Mouse (Mus musculus) stomach, embryonic 14.5 days (tissue): ENCODE results near the gene Hexim1. TPM values are rescaled to one million over a fixed set of nuclear protein-coding genes. Genes with fewer than 3 reads are reported as not detected.

ENCODE experiments used
- ATAC-seq: fragments of 200-750 bp; cut with Nextera tagmentation; 2 replicates; pipeline ENCODE4 v1.8.0; 2017; ENCODE audit warnings: low read depth, moderate TSS enrichment; ENCODE audit not compliant: insufficient number of reproducible peaks, insufficient read depth, low FRiP score
- H3K27ac ChIP-seq: fragments of 300-500 bp; sonication (generic); 2 replicates; pipeline ENCODE4 v1.5.1; 2014; ENCODE audit warnings: mild to moderate bottlenecking, low read length, moderate library complexity, mixed read lengths
- H3K27me3 ChIP-seq: fragments of 300-500 bp; sonication (generic); 2 replicates; pipeline ENCODE4 v1.6.1; 2014; ENCODE audit warnings: low read length, control low read depth, mixed read lengths; ENCODE audit not compliant: control insufficient read depth, insufficient read depth
- H3K36me3 ChIP-seq: fragments of 300-500 bp; sonication (generic); 2 replicates; pipeline ENCODE4 v1.6.1; 2014; ENCODE audit warnings: mild to moderate bottlenecking, control low read depth, low read length, moderate library complexity, mixed read lengths; ENCODE audit not compliant: control insufficient read depth, insufficient read depth
- H3K4me1 ChIP-seq: fragments of 300-500 bp; sonication (generic); 2 replicates; pipeline ENCODE4 v1.6.1; 2014; ENCODE audit warnings: low read length, control low read depth, mixed read lengths; ENCODE audit not compliant: control insufficient read depth, insufficient read depth
- H3K4me2 ChIP-seq: fragments of 300-500 bp; sonication (generic); replicated peaks from 2 replicates; pipeline ENCODE4 v1.6.1; 2014; ENCODE audit warnings: low read depth, low read length, control low read depth
- H3K4me3 ChIP-seq: fragments of 300-500 bp; sonication (generic); 2 replicates; pipeline ENCODE4 v1.5.1; 2014; ENCODE audit warnings: low read depth, low read length, control low read depth
- H3K9ac ChIP-seq: fragments of 300-500 bp; sonication (generic); replicated peaks from 2 replicates; pipeline ENCODE4 v1.6.1; 2014; ENCODE audit warnings: low read depth, mild to moderate bottlenecking, control low read depth, low read length, moderate library complexity, mixed read lengths
- H3K9me3 ChIP-seq: fragments of 300-500 bp; sonication (generic); 2 replicates; pipeline ENCODE4 v1.6.1; 2016; ENCODE audit warnings: low read depth, low read length, control low read depth; ENCODE audit not compliant: control insufficient read depth
- WGBS: fragments of 180-500 bp; shearing (Covaris S2); extraction: QIAGEN DNeasy Blood & Tissue Kit; methylation state at CpG from one replicate; pipeline ENCODE4 v1.1.7; 2014; 5-methylcytosine and 5-hydroxymethylcytosine counted together
- polyA plus RNA-seq: library from polyadenylated mRNA; unstranded; fragments of >200 nt; fragmentation: Nextera tagmentation; extraction: Ambion mirVana; gene quantifications from 2 replicates; pipeline ENCODE4 v1.2.1, GENCODE M21; 2014

The Hexim1 gene
- polyA plus RNA-seq, 1 experiment from 2014 or later: 7.7 TPM

- H3K4me1 ChIP-seq: peaks cover 20% of the 10 kb centered on the region
- H3K9ac ChIP-seq: peak overlapping the region; percentile 64
- peak overlapping the region; percentile 75 for H3K4me3 ChIP-seq
- WGBS: under 1% methylated on average over 38 of the region's 38 CpGs
- H3K4me2 ChIP-seq: peak overlapping the region; percentile 77
- no peaks in the 10 kb centered on the region for H3K9me3 ChIP-seq
- no peaks in the 10 kb centered on the region for H3K27me3 ChIP-seq
- H3K36me3 ChIP-seq: no peaks in the 10 kb centered on the region
- peak overlapping the region; percentile 87; the same call in 1 of the 2 replicates for H3K27ac ChIP-seq
- no peak for ATAC-seq
Observed at GRCm38 (mm10) chr11:103117591-103118009, 1.6 kb downstream of the Hexim1 start.

GRCm38 (mm10) chr11:103118866-103119265, 2.8 kb downstream of the Hexim1 start:
- peak overlapping the region; percentile 75; the same call in 1 of the 2 replicates for H3K4me3 ChIP-seq
- WGBS: 67% methylated on average over 2 of the region's 2 CpGs
- H3K9ac ChIP-seq: no peak overlapping the region

DNA sequence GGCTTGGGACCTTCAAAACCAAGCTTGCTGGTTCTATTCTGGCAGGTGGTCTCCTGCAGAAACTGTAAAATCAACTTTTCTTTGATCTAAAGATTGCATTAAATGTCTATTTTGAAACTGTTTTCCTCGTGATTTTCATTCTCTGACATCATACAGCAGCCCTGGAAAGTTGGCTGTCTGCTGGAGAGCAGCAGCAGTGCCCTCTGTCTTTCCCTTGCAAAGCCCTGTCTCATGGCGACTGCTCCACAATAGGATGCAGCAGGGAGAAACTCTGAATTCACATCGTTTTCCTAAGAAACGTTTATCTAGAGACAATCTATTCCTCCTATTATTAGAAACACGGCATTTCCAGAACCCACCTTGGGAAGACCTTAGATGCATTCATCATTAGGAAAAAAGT, 3.6 kb downstream of the Hexim1 start:
- Histone ChIP-seq H3K36me3 (no peaks in the 10 kb centered on the region), H3K4me2 (no peak overlapping the region), H3K27me3 (no peaks in the 10 kb centered on the region), H3K4me3 (no peak overlapping the region), H3K4me1 (peaks cover 11% of the 10 kb centered on the region), H3K9me3 (no peaks in the 10 kb centered on the region), H3K27ac (no peak overlapping the region), H3K9ac (no peak overlapping the region)
- no peak for ATAC-seq
- WGBS: 50% methylated on average over 5 of the region's 5 CpGs

More at GRCm38 (mm10) chr11:103118866-103119265, 2.8 kb downstream of the Hexim1 start:
- H3K36me3 ChIP-seq: no peaks in the 10 kb centered on the region
- peaks cover 14% of the 10 kb centered on the region for H3K4me1 ChIP-seq
- H3K27ac ChIP-seq: no peak overlapping the region
- H3K27me3 ChIP-seq: no peaks in the 10 kb centered on the region
- no peak for ATAC-seq
- H3K9me3 ChIP-seq: no peaks in the 10 kb centered on the region
- peak overlapping the region; percentile 77 for H3K4me2 ChIP-seq

- H3K9ac ChIP-seq: no peak overlapping the region
- H3K27ac ChIP-seq: no peak overlapping the region
- H3K4me2 ChIP-seq: no peak overlapping the region
- 26% methylated on average over 5 of the region's 5 CpGs for WGBS
- ATAC-seq: no peak
- H3K27me3 ChIP-seq: no peaks in the 10 kb centered on the region
- H3K4me1 ChIP-seq: peaks cover 9% of the 10 kb centered on the region
- no peaks in the 10 kb centered on the region for H3K9me3 ChIP-seq
- no peak overlapping the region for H3K4me3 ChIP-seq
- H3K36me3 ChIP-seq: no peaks in the 10 kb centered on the region
Observed at GRCm38 (mm10) chr11:103120315-103120714, 4.3 kb downstream of the Hexim1 start.

DNA sequence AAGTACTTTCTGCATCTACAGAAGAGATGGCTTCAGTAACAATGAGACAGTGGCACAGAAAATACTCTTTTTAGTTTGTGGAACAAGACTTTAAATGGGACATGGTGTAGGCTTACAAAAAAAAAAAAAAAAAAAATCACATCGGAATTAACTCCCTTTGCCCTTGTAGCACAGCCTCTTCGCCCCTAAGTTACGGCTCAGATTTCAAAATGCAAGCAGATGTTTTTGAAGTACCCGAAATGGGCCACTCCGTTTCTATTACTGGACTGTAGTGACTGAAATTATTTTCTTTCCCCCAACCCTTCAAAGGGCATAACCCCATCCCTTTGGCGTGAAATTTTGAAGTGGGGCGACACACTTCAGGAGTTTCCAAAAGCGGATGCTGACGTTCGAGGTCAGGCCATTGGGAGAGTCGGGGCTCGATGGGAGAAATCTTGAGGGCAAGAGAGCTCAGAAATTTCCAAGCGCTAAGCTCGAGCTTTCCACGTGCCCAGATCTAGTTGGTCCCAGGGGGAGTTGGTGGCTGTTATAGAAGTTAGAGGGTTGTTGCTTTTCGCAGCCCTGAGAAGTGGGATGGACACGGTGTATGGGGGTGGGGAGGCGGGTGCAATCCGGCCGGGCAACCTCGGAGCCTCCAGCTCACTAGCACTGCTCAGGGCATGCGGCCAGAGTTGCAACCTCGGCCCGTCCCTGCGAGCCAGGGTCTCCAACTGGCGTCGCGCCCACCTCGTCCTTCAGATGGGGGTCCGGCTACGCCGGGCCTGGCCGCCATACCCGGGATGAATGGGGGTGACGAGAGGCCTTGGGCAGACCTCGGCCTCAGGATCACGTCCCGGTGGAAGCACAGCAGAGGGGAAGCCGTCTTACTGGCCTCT, 15.9 kb downstream of the Hexim1 start, which contains the start of gene Hexim2:
TSS of gene Hexim2 (plus strand) at position 729 of the 875 bp plus-strand sequence.
- H3K4me2 ChIP-seq: peak within 1 kb of the TSS; percentile 69
- H3K27me3 ChIP-seq: no peaks in the 10 kb centered on the region
- under 1% methylated on average over 39 of the region's 39 CpGs for WGBS
- no peaks in the 10 kb centered on the region for H3K36me3 ChIP-seq
- peaks cover 19% of the 10 kb centered on the region for H3K4me1 ChIP-seq
- H3K9me3 ChIP-seq: no peaks in the 10 kb centered on the region
- ATAC-seq: peak; percentile 21; the same call in 1 of the 2 replicates
- peak within 1 kb of the TSS; percentile 99 for H3K27ac ChIP-seq
- peak within 1 kb of the TSS; percentile 100 for H3K9ac ChIP-seq
- peak within 1 kb of the TSS; percentile 95 for H3K4me3 ChIP-seq

DNA sequence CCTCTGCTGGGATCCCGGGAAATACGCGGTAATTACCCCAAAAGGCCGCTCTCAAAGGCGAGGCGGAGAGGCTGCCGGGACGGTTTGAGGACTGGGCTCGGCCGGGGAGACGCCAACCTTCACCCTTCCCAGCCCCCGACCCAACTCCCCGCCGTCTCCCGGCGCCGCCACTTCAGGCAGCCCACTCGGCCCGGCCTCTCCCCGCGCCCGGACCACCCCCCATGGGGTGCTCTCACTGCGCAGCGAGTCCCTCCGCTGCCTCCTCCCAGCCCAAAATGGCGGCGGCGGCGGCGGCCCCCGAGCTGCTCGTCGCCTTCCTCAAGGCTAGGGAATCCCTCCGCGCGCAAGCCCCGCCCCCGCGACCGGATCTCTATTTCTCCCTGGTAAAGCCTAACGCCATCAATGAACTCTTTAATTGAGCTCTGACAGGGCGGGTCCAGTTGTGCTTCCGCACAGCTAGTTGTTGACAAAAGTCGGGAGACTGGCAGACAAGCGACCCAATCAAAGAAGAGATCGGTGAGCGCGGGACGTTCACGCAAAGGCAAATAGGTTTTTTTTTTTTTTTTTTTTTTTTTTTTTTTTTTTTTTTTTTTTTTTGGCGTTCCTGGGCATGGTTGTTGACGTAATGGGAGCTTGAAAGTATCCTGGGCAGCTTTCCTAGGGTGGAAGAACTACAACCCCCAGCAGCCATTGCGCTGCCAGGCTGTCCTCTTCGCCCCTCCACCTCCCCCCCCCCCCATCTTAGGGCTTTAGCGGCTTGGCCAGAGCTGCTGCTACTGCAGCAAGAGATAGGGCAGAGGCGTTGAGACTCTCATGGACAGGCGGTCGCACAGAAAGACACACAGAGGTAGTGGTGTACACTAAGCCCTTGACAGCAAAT, 16.8 kb downstream of the Hexim1 start:
- ATAC-seq: peak; percentile 93
- peak overlapping the region; percentile 95 for H3K4me3 ChIP-seq
- peak overlapping the region; percentile 69 for H3K4me2 ChIP-seq
- H3K36me3 ChIP-seq: no peaks in the 10 kb centered on the region
- peak overlapping the region; percentile 100 for H3K9ac ChIP-seq
- under 1% methylated on average over 53 of the region's 58 CpGs for WGBS
- H3K9me3 ChIP-seq: no peaks in the 10 kb centered on the region
- H3K27ac ChIP-seq: peak overlapping the region; percentile 99
- no peaks in the 10 kb centered on the region for H3K27me3 ChIP-seq
- H3K4me1 ChIP-seq: peaks cover 19% of the 10 kb centered on the region

DNA sequence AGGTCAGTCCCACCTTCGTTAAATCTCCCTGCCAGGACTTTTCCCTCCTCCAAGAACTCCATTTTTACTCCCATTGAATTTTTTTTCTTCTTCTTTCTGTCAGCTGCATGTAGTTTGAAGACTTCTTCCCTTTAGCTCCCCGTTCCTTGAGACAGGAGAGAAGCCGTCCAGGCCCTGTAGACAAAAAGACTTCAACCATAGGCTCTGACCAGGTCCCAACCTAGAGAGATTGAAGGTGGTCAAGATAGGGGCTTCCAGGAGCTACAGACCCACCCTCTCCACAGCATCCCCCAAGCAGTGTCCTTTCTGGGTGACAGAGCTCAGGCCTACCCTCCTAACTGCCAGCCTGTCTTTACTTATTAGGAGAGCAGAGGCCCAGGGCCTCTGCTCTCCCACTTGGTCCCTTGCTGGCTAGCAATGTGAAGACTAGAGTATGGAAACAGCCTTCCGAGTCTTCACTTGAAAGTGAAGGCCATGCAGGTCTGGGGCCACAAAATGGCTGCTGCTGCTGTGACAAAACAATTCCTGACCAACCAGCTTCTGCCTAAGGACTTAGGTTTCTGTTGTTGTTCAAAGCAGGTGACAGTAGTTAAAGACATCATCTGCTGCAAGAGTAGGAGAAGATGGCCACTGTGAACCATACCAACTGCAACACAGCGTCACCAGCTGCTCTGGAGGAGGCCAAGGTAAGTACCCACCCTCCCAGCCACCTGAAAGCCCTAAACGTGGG, 17.6 kb downstream of the Hexim1 start:
- H3K27me3 ChIP-seq: no peaks in the 10 kb centered on the region
- H3K4me3 ChIP-seq: peak overlapping the region; percentile 17
- peak overlapping the region; percentile 46 for H3K4me2 ChIP-seq
- H3K9me3 ChIP-seq: no peaks in the 10 kb centered on the region
- peak overlapping the region; percentile 69 for H3K27ac ChIP-seq
- WGBS: 51% methylated on average over 6 of the region's 6 CpGs
- peak; percentile 10; the same call in 1 of the 2 replicates for ATAC-seq
- H3K36me3 ChIP-seq: no peaks in the 10 kb centered on the region
- H3K4me1 ChIP-seq: peaks cover 19% of the 10 kb centered on the region
- H3K9ac ChIP-seq: peak overlapping the region; percentile 37; the same call in 1 of the 2 replicates
